Mouse (Mus musculus) urinary bladder, postnatal 10 days (tissue): ENCODE measurements around the gene Bcl7c.
"Not testable (repeated sequence)": the region's sequence is repeated elsewhere in the genome, so short reads cannot be mapped to it uniquely, and the experiment has no call there.

ENCODE experiments used
- DNase-seq: peaks from one replicate; pipeline ENCODE4 v3.0.0; 2022; ENCODE audit warnings: low spot score

Bcl7c gene

DNA sequence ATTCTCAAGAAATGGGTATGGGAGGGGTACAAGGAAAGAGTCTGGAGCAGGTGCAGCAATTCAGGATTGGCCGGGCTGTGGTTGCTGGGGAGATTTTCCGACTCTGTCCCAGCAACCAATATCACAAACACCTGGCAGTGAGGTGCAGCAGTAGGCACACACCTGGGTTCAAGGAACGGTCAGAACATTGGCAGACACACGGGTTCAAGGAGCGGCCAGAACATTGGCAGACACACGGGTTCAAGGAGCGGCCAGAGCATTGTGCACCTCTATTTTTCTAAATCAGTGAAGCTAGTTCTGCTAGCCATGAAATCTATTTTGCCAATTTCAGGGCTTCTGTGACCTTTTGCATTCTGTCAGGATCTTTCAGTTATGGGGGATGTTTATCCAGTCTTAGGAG is 61.2 kb downstream of the Bcl7c start:
- not testable (repeated sequence) for DNase-seq

DNA sequence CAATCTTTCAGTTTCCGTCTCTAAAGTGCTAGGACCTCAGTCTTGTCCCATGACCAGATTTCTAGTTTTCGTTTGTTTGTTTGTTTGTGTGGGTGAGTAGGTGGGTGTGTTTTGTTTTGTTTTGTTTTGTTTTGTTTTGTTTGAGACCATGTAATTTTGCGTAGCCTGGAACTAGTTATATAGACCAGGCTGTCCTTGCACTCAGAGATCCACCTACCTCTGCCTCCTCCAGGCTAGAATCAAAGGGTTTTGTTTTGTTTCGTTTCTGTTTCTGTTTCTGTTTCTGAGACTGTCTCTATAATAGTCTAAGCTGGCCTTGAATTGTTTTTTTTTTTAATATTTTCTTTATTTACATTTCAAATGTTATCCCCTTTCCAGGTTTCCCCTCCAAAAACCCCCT is 62.4 kb downstream of the Bcl7c start:
- no peak for DNase-seq

DNA sequence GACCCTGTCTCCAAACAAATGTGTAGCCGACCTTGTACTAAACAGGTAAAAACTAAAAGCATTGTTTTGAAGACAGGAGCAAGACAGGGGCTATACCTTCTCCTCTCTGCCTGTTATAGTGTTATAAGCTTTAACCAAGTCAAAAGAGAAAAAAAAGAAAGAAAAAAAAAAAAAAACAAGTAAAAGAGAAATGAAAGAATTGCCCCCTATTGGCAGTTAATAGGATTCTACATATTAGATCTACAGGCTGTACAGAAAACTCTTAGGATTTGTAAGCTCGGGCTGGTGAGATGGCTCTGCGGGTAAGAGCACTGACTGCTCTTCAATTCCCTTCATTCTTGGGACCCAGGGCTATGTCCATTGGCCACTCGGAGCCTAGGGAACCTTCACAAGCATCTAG is 66.5 kb downstream of the Bcl7c start:
- no peak for DNase-seq

DNA sequence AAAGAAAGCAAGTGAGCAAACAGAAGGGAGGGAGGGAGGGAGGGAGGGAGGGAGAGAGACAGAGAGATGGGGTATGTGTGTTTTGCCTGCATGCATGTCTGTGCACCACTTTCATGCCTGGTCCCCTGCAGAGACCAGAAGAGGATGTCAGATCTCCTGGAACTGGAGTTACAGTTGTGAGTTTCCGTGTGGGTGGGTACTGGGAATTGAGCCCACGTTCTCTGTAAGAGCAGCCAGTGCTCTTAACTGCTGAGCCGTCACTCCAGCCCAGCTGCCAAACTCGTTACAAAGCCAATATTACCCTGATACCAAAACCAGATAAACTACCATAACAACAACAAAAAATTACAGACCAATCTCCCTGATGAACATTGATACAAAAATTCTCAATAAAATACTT is 67.5 kb downstream of the Bcl7c start:
- DNase-seq, result no peak

DNA sequence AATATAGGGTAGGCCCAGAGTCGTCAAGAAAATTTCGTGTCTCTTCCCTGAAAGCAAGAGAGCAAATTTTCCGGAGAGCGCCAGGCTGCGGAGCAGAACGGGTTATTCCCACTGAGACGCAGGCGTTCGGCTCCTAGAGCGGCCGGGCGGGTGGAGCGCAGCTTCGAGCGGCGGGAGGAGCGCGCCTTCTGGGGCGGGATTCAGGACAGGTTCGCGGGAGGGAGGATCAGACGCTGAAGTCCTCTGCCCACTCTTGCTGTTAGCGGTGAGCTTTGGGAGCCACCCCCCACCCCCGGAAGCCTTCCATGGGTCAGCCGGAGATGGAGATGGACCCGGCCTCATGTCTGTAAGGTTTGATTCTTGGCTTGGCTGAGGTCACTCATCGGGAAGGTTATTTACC is 71.8 kb downstream of the Bcl7c start:
- peak; percentile 38 for DNase-seq

DNA sequence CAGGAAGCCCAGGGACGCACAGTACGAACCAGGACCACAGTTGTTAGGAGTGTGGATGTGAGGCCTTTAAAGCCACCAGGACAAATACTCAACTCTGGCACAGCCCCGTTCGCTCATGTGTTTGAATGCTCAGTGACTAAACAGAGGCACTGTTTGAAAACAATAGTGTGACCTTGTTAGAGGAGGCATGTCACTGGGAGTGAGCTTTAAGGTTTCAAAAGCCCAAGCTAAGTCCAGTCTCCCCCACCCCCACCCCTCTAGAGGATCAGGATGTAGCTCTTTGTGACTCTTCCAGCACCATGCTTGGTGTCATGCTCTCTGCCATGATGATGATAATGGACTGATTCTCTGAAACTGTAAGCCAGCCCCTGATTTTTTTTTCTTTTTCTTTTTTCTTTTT is 77.3 kb downstream of the Bcl7c start:
- DNase-seq, result no peak

DNA sequence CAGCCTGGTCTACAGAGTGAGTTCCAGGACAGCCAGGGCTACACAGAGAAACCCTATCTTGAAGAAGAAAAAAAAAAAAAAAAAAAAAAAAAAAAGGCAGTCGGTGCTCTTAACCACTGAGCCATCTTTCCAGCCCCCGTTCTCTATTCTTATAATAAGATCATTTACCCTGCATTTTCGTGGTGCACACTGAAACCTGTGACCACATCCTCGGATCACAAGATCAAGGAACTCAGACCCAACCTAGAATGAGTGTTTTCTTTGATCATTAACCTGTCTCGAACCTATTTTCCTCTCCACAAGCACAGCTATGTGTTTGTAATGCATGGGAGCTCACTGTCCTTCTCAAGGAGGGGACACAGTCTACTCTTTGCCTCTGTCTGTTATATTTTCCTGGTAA is 80.1 kb downstream of the Bcl7c start:
- no peak for DNase-seq

DNA sequence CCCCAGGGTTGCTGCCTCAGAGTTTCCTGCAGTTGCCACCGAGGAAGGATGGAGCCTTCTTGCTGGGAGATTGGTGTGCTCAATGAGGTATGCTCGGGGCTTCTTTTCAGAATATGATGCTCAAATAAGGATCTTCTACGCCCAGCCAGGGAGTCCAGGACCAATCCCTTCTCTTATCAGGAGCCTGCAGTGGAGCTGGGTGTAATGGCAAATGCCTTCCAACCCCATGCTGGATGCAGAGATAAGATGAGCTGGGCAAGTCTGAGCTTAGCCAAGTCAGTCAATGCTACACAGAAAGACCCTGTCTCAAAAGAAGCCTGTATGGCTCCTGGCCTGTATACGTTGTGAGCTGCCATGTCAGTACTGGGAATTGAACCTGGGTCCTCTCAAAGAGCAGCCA is 82.3 kb downstream of the Bcl7c start:
- no peak for DNase-seq

DNA sequence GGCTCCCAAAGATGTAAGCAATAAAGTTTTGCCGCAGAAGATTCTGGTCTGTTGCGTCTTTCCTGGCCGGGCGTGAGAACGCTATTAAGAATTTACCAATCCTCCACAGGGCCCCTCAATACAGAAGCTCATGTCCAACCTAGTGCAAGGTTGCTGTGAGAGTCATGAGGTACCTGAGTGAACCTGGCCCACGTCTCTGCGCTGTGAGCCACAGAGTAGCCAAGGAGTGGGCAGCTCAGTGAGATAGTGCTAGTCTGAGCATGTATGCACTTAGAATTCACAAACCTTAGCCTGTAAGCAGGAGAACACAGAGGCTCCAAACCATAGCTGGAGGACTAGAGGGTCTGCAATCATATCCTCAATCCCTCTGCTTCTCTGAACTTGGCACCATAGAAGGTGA is 82.7 kb downstream of the Bcl7c start:
- no peak for DNase-seq

DNA sequence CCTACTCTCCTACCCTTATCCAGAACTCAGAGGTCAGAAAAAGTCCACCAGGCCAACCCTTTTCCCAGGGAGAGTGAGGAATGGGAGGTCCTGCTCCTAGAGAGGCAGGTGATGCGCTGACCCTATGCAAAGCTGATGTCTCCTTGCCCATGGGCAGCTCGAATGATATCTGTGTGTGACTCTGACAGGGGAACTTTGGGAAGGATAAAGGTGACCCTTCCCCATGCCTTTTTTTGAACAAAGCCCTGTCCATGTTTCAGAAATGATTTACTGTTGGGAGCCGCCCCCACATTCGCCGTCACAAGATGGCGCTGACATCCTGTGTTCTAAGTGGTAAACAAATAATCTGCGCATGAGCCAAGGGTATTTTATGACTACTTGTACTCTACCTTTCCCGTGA is 90.3 kb downstream of the Bcl7c start:
- DNase-seq, result not testable (repeated sequence)

DNA sequence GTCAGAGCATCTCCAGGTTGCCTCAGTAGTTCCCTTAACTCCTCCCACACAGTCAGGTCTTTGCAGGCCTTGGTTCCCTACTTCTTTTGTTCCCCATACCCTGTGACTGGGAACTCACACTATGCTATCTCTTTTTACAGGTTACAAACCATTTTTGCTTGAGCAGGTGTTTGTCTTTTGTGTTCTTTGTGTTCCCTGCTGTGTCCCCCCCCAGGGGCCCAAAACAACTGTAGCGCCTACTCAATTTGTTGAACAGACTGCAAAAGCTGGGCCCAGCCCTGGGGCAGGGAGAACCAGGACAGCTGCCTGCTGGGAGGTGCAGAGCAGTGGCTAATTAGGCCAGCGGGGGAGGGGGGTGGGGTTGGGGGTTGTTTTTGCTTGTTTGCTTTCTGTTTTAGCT is 90.8 kb downstream of the Bcl7c start:
- DNase-seq, result no peak

DNA sequence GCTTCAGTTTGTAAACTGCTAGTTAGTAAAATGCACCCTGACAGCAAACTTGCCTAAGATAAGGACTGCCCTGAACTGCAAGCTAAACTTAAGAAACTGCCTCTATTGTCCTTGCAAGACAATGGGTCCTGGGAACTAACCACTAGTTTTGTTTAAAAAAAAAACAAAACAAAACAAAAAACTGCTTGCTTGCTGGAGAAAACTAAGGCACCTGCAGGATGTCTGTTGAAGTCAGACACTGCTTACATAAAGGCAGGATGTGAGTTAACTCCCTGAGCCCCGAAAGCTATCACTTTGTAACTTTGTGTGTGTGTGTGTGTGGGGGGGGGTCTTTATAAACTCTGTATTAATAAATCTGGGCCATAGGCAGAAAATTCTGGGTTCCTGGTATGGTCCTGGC is 91.9 kb downstream of the Bcl7c start:
- no peak for DNase-seq

DNA sequence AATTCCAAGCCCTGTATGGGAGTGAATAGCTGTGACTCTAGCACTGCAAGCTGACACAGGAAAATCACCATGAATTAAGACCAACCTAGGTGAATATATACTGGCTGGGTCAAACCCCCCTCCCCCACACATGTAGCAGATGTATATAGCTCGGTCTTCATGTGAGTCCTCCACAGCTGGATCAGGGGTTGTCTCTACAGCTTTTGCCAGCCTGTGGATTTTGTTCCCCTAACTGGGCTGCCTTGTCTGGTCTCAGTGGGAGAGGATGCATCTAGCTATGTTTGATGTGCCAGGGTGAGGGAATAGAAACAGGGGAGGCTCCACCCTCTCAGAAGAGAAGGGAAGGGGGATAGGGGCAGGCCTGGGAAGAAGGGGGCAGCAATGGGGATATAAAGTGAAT is 92.4 kb downstream of the Bcl7c start:
- no peak for DNase-seq

DNA sequence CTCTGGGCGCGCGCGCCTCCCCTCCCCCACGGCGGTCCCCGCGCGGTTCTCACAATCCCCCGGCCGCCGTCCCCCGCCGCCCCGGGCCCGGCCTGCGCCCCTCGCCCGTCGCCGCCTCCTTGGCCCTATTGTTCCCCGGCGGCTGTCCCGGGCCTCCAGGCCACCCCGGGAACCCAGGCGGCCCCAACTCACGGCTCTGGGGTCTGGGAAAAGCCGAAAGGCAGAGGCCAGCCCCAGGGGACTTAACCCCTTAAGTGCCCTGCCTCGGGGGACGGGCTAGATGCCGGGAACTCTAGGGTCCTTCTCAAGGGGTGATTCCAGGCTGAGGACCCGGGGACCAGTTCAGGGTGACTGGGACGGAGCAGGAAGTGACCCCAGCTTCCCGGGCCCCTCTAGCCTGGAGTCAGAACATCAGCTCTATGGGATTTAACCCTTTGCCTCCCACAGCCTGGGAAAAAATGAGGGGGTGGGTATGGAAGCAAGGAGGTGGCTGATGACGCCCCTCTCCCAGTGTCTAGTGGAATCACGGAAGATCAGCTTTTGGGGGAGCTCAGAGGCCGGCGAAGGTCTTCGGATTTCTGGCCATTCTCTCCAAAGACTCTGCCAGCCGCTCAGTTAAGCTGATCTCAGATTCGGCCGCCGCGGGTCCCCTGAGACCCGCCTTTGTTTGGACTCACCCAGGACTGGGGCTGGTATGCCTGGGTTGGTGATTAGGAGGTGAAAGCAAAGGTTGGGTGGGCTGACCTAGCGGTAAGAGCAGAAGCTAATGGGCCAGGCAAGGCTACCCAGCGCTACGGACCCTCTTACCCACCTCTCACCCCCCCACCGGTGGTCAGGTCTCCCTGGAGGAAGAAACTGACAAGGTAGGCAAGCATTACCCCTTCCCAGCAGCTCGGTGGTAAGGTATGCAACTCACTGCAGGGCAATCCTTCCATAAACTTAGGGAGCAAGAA is 93.6 kb downstream of the Bcl7c start, which contains the start of gene Zfp629:
Zfp629 (minus strand) TSS at position 907 of the 953 bp plus-strand sequence.
- DNase-seq, result no peak

DNA sequence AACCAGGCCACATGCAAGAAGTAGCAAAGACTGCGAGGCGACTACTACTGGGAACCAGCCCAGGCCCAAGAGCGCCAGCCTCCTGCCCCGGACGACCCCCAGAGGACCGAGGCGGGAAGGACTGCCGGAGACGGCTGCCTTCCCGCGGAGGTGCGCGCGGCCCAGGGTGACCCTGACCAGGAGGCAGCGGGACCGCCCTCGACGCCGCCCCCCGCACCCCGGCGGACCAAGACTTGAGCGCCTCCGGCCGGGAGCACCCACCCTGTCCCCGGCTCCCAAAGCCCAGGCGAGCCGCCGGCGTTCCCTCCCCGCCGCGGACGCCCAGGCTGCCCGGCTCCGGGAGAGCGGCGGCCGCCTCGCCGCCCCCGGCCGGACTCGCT is 94.2 kb downstream of the Bcl7c start:
- no peak for DNase-seq

DNA sequence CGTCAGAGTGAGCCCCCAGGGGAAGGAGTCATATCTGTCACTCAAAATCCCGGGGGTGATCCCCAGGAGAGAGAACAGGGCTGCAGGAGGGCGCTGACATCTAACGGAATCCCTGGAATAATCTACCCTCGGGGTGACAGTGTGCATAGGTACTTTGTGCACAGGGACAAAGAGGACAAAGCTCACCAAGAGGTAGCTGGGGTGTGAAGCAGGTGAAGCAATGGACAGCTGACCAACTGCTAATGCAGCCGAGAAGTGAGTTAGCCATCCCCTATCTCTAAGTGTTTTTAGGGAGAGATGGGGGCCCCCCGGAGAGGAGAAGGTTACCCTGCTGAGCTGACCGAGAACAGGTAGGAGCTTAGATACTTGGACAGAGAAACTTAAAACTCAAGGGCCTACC is 94.6 kb downstream of the Bcl7c start:
- DNase-seq, result no peak

DNA sequence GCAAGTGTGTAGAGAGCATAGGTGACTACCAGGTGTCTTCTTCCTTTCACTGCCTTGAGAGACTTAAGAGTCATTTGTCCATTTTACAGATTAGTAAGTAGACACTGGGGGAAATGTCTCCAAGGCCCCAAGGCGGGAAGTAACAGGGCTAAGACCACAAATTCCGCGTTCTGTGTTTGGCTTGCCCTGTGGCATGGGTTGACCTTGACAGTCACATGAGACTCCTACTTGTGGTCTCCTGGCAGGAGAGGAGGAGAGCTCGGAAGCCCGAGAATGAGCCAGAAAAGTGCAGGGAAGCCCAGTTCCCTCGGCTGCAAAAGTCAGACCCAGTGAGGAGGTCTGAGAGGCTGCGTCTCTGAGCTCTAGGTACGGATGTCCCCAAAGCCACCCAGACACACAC is 95.2 kb downstream of the Bcl7c start:
- DNase-seq, result no peak

DNA sequence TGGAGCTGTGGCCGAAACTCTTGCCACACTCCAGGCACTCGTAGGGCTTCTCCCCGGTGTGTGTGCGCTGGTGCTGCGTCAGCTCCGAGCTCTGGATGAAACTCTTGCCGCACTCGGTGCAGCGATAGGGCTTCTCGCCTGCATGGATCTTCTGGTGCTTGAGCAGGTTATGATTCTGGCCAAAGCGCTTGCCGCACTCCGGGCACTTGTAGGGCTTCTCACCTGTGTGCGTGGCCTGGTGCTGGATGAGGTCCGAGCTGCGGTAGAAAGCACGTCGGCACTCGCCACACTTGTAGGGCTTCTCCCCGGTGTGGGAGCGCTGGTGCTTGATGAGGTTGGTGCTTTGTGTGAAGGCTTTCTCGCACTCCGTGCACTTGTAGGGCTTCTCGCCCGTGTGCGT is 97.2 kb downstream of the Bcl7c start:
- no peak for DNase-seq
